Mouse (Mus musculus) adrenal gland, adult 18-20 months (tissue): Measurements from ENCODE around the gene Tnnc2. TPM values are rescaled to one million over a fixed set of nuclear protein-coding genes. Genes with fewer than 3 reads are reported as not detected.

Experiments used
- DNase-seq, 2 experiments: peaks; one replicate each; pipeline ENCODE4 v3.0.0; 2021 to 2022; ENCODE audit warnings: low spot score in 2 of 2
- total RNA-seq, 2 experiments: library from RNA; stranded (reverse); gene quantifications; 1 replicate in 1 of 2; 2 replicates in 1 of 2; pipeline ENCODE4 v1.2.3; 2021

Gene Tnnc2
- total RNA-seq, 2 experiments from 2014 or later, result 11.3 TPM; not detected in 1

DNA sequence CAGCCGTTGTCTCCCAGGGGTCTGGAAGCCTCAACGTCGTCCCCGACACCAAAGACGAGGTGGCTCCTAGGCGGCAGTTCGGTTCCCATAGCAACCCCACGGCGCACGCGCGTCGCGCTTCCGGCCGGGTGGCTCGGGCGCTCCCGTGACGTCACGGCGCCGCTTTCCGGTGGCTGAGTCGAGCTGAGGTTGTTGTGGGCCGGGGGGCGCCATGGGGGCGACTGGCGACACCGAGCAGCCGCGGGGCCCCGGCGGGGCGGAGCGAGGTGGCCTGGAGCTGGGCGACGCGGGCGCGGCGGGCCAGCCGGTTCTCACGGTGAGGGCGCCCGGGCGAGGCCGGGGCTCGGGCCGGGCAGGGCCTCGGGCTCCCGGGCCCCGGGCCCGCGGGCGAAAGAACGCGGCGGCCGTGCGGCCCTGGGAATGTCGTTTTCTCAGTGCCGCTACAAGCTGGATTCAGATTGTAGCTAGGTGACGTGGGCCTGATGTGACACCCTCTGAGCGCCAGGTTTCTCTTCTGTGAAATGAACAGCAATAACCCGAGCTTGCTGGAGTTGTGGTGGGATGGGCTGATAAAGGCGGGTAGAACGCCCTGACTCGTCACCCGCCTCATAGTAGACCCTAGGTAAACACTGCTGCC, 33.8 kb downstream of the Tnnc2 start, which contains the start of the genes Wfdc3 and Dnttip1:
Gene Wfdc3 (minus strand): TSS at position 89 of the 637 bp plus-strand sequence.
Gene Dnttip1 (plus strand): TSS at position 141 of the 637 bp plus-strand sequence.
- peak; percentile 95 for DNase-seq

DNA sequence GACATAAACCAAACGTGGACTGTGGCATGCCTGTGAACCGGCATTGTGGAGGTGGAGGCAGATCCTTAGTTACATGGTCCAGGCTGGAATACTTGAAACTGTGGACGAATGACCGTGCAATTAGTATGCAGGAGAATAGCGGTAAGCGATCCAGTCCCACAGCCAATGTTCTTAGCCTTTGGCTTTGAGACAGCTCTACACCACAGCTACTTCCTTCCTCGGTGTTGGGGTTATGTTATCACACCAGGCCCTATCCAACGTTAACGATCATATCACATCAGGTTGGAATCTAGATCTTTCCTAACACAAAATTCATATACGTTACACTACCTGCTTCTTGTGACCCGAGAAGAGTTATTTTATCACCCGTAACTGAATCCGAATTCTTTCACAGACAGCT, 34.8 kb downstream of the Tnnc2 start:
- DNase-seq, result no peak

DNA sequence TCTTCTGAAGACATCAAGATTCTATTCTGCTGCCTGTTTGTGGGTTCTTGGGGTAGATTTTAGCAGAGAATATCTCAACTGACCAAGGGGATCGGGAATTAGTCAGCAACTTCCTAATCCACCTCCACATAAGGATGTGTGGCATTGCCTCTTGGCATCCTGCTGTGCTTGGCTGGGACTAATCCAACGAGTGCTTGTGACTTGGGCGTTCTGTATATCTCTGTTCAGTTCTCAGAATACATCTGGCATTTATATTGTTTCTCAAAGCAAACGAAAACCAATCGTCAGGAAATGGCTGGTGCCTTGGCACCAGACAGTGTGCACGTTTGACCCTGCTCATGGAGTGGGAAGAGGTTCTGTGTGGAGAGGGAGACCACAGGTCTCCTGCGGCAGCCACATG, 39.9 kb downstream of the Tnnc2 start:
- DNase-seq, result no peak

DNA sequence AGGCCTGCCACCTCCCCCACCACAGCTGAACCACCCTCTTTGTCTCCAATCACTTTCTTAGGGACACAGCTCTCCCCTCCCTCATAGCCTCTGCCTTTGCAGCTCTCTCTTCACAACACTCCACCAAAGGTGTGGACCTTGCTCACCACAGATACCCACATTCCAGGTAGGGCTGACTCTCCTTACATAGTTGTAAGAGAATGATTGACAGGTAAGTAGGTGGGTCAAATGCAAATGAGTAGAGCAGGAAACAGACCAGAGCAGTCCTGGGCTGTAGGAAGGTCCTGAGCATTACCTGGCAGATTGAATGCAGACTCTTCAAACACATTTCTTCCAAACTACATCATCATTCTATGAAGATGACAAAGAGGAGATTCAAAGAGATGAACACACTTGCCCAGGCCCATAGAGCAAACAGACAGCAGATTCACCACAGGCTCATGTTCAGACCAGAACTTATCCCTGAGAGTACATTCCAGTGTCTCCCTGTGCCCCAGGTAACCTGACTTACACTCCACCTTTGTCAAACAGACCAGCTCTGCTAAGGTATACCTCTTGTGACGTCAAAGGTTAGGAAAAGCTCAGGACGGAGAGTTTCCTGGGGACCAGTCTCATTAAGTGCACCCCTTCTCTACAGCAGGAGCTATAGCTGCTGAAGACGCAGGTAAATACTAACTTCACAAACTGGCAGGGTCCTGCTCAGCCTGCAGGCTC, 42.2 kb downstream of the Tnnc2 start:
- no peak for DNase-seq

DNA sequence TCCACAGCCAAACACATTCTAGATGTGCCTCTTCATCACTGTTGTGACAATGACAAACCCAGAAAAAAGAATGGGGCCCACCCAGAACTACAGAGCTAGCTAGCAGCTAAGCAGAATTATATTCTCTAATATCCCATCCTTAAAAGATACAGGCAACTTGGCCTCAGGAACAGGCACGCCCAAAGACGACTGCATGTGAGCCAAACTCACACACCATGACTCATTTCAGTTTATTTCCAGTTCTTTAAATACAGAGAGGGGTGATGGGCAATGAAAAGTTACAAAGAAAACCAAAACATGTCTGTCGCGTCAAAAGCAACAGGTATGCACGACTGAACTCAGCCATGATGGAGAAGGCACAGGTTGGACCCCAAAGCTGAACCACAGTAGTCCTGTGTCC, 44.3 kb downstream of the Tnnc2 start:
- DNase-seq, result no peak

DNA sequence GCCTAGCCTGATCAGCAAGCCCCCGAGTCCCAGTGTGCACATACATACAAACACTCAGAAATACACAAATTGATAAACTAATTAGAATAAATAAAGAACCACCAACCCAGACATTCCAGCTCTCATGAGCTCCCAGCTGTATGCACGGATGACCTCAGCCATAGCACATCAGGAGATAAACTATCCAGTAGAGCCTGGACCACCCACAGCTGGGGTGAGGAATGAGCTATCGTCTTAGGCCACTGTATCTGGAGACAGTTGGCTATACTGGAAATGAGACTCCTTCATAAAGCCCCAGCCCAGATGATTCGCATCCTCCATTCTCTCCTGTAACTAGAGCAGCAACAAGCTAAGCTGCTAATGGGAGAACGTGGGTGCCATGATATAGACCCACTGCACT, 44.9 kb downstream of the Tnnc2 start:
- no peak for DNase-seq

DNA sequence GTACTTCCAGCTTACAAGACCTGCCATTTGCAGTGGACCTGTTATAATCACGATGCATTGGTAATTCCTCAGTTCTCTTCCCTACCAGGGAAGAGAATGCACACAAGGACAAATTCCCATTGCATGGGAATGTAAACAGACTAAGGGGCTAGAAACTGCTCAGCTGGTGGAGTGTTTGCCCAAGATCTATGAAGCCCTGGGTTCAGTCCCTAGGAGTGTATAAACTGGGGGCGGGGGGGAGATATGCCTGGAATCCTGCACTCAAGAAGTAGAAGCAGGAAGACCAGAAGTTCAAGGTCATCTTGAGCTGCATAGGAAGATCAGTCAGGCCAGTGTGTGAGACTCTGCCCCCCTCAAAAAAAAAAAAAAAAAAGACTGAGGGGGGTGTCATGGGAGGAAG, 46.5 kb downstream of the Tnnc2 start:
- DNase-seq, result no peak

DNA sequence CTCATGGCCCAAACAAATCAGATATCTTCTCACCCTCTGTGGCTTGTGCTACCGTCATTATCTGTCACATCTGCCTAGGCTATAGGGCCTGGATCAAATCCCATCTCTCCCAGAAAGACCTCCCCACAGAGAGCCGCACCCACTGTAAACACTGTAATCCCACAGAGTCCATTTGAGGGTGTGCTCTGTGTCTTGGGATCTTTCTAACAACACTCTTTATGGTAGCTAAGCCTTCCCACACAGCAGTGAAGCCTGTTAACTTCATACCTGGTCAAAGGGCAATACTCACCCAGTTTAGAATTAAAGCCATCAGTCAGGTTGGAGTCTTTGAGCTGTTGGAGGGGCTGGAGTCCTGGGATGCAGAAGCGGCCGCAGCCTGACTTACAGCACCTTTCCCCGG, 48.0 kb downstream of the Tnnc2 start:
- DNase-seq, result no peak

Other genes starting within 250 kb of the Tnnc2 start
- under 1 TPM in 1 of 2 experiments, not detected in 1; 0.74 TPM for gene Wfdc2, start 217.6 kb downstream of the Tnnc2 start, total RNA-seq
- not detected for gene Spint3, start 206.5 kb downstream of the Tnnc2 start, total RNA-seq
- gene Wfdc6a, start 194.5 kb downstream of the Tnnc2 start, total RNA-seq, result under 1 TPM; 0.38 to 0.40 TPM
- gene Eppin, start 186.4 kb downstream of the Tnnc2 start, total RNA-seq, result not detected
- not detected for gene Wfdc6b, start 166.4 kb downstream of the Tnnc2 start, total RNA-seq
- not detected for gene Wfdc8, start 166.3 kb downstream of the Tnnc2 start, total RNA-seq
- gene Wfdc16, start 141.2 kb downstream of the Tnnc2 start, total RNA-seq, result not detected
- not detected for gene Wfdc10, start 123.9 kb downstream of the Tnnc2 start, total RNA-seq
- gene Wfdc9, start 123.4 kb downstream of the Tnnc2 start, total RNA-seq, result not detected
- not detected for gene Wfdc11, start 105.9 kb downstream of the Tnnc2 start, total RNA-seq
- gene Wfdc13, start 94.9 kb downstream of the Tnnc2 start, total RNA-seq, result not detected
- gene Spint4, start 81.5 kb downstream of the Tnnc2 start, total RNA-seq, result not detected
- not detected for gene Spint5, start 64.7 kb downstream of the Tnnc2 start, total RNA-seq
- under 1 TPM; 0.20 to 0.45 TPM for gene Wfdc3, start 34.0 kb downstream of the Tnnc2 start, total RNA-seq
- 10 to 100 TPM; 34.0 to 35.2 TPM for gene Dnttip1, start 34.0 kb downstream of the Tnnc2 start, total RNA-seq
- 1 to 10 TPM; 1.4 to 4.0 TPM for gene Ube2c, start 10.1 kb downstream of the Tnnc2 start, total RNA-seq
- gene Snx21, start 5.9 kb upstream of the Tnnc2 start, total RNA-seq, result 10 to 100 TPM; 25.0 to 28.4 TPM
- gene Acot8, start 24.9 kb upstream of the Tnnc2 start, total RNA-seq, result 10 to 100 TPM; 32.6 to 36.6 TPM
- 1 to 10 TPM; 4.2 to 5.3 TPM for gene Zswim3, start 25.1 kb upstream of the Tnnc2 start, total RNA-seq
- gene Zswim1, start 42.7 kb upstream of the Tnnc2 start, total RNA-seq, result 10 to 100 TPM; 11.0 to 11.4 TPM
- not detected for gene Spata25, start 48.6 kb upstream of the Tnnc2 start, total RNA-seq
- gene Ctsa, start 52.9 kb upstream of the Tnnc2 start, total RNA-seq, result 100 to 1,000 TPM; 103 to 106 TPM
- 1 to 10 TPM; 1.4 to 1.7 TPM for gene Neurl2, start 53.5 kb upstream of the Tnnc2 start, total RNA-seq
- 10 to 100 TPM; 22.5 to 55.9 TPM for gene Pltp, start 77.7 kb upstream of the Tnnc2 start, total RNA-seq
- 10 to 100 TPM; 35.1 to 48.6 TPM for gene Pcif1, start 99.3 kb upstream of the Tnnc2 start, total RNA-seq
- 10 to 100 TPM; 20.9 to 22.4 TPM for gene Zfp335, start 131.8 kb upstream of the Tnnc2 start, total RNA-seq
- gene Mmp9, start 160.8 kb upstream of the Tnnc2 start, total RNA-seq, result 1 to 10 TPM in 1 of 2 experiments, under 1 TPM in 1; 0.89 to 2.7 TPM
- gene Slc12a5, start 180.8 kb upstream of the Tnnc2 start, total RNA-seq, result 1 to 10 TPM; 5.2 to 9.0 TPM